Mouse (Mus musculus): ENCODE measurements around the gene Catsper4. TPM values are rescaled to one million over a fixed set of nuclear protein-coding genes. Genes with fewer than 3 reads are reported as not detected.

Gene Catsper4
- total and polyA plus RNA-seq, 2 experiments from 2014 or later: not detected

- DNase-seq (ENCODE audit: low spot score) (no peak), ATAC-seq (ENCODE audit: insufficient read depth, low read depth) (peak; percentile 33)
- Histone ChIP-seq H3K4me1 (ENCODE audit: control insufficient read depth, insufficient read depth) (peaks cover 15% of the 10 kb centered on the region), H3K27me3 (ENCODE audit: control insufficient read depth, insufficient read depth, low read length) (peaks cover 23% of the 10 kb centered on the region), H3K4me3 (ENCODE audit: low read depth, low read length) (no peak overlapping the region), H3K9ac (replicated peaks; ENCODE audit: low read depth, low read length) (no peak overlapping the region), H3K36me3 (replicated peaks; ENCODE audit: control insufficient read depth, insufficient read depth, low read length) (no peaks in the 10 kb centered on the region), H3K27ac (ENCODE audit: low read depth) (peak overlapping the region; percentile 65), H3K4me2 (ENCODE audit: low read depth, low read length) (peak overlapping the region; percentile 16; the same call in 1 of the 2 replicates), H3K9me3 (replicated peaks; ENCODE audit: control insufficient read depth, low read length) (no peaks in the 10 kb centered on the region)
- TF ChIP-seq CTCF (IDR thresholded peaks at IDR 0.05; ENCODE audit: low read depth): no peak
- 0 out of 2 replicates have a peak, but pooled peaks have one; percentile 22 for TF ChIP-seq EP300 (IDR thresholded peaks at IDR 0.05; ENCODE audit: low read depth)
- WGBS: 12% methylated on average over 19 of the region's 19 CpGs
Measured at GRCm38 (mm10) chr4:134256407-134257197, 29.4 kb upstream of the Catsper4 start.

GRCm38 (mm10) chr4:134255854-134256253 is 28.7 kb upstream of the Catsper4 start:
- DNase-seq (ENCODE audit: low spot score) (no peak), ATAC-seq (ENCODE audit: insufficient read depth, low read depth) (no peak)
- TF ChIP-seq EP300 (IDR thresholded peaks at IDR 0.05; ENCODE audit: low read depth): no peak
- no peak for TF ChIP-seq CTCF (IDR thresholded peaks at IDR 0.05; ENCODE audit: low read depth)
- no peak overlapping the region for H3K9ac ChIP-seq (replicated peaks; ENCODE audit: low read depth, low read length)
- no peak overlapping the region for H3K4me3 ChIP-seq (ENCODE audit: low read depth, low read length)
- no peaks in the 10 kb centered on the region for H3K36me3 ChIP-seq (replicated peaks; ENCODE audit: control insufficient read depth, insufficient read depth, low read length)
- no peaks in the 10 kb centered on the region for H3K9me3 ChIP-seq (replicated peaks; ENCODE audit: control insufficient read depth, low read length)
- peaks cover 22% of the 10 kb centered on the region for H3K4me1 ChIP-seq (ENCODE audit: control insufficient read depth, insufficient read depth)
- peaks cover 25% of the 10 kb centered on the region for H3K27me3 ChIP-seq (ENCODE audit: control insufficient read depth, insufficient read depth, low read length)
- H3K27ac ChIP-seq (ENCODE audit: low read depth): peak overlapping the region; percentile 65
- WGBS: 62% methylated on average over 4 of the region's 4 CpGs
- no peak overlapping the region for H3K4me2 ChIP-seq (ENCODE audit: low read depth, low read length)

GRCm38 (mm10) chr4:134254835-134255234 is 27.7 kb upstream of the Catsper4 start:
- peaks cover 29% of the 10 kb centered on the region for H3K4me1 ChIP-seq (ENCODE audit: control insufficient read depth, insufficient read depth)
- no peak overlapping the region for H3K27ac ChIP-seq (ENCODE audit: low read depth)
- TF ChIP-seq EP300 (IDR thresholded peaks at IDR 0.05; ENCODE audit: low read depth): no peak
- no peak for TF ChIP-seq CTCF (IDR thresholded peaks at IDR 0.05; ENCODE audit: low read depth)
- H3K9me3 ChIP-seq (replicated peaks; ENCODE audit: control insufficient read depth, low read length): no peaks in the 10 kb centered on the region
- no peak overlapping the region for H3K4me3 ChIP-seq (ENCODE audit: low read depth, low read length)
- ATAC-seq (ENCODE audit: insufficient read depth, low read depth): no peak
- H3K27me3 ChIP-seq (ENCODE audit: control insufficient read depth, insufficient read depth, low read length): peaks cover 35% of the 10 kb centered on the region
- no peak for DNase-seq (ENCODE audit: low spot score)
- H3K36me3 ChIP-seq (replicated peaks; ENCODE audit: control insufficient read depth, insufficient read depth, low read length): no peaks in the 10 kb centered on the region
- no peak overlapping the region for H3K9ac ChIP-seq (replicated peaks; ENCODE audit: low read depth, low read length)
- 62% methylated on average over 3 of the region's 3 CpGs for WGBS
- no peak overlapping the region for H3K4me2 ChIP-seq (ENCODE audit: low read depth, low read length)

- ATAC-seq (ENCODE audit: insufficient read depth, low read depth): no peak
- Histone ChIP-seq H3K4me1 (ENCODE audit: control insufficient read depth, insufficient read depth) (peaks cover 29% of the 10 kb centered on the region), H3K4me2 (ENCODE audit: low read depth, low read length) (peak within 1 kb of the TSS; percentile 79), H3K4me3 (ENCODE audit: low read depth, low read length) (peak within 1 kb of the TSS; percentile 38), H3K9ac (replicated peaks; ENCODE audit: low read depth, low read length) (peak within 1 kb of the TSS; percentile 29; the same call in 1 of the 2 replicates), H3K27ac (ENCODE audit: low read depth) (peak within 1 kb of the TSS; percentile 60), H3K9me3 (replicated peaks; ENCODE audit: control insufficient read depth, low read length) (no peaks in the 10 kb centered on the region), H3K36me3 (replicated peaks; ENCODE audit: control insufficient read depth, insufficient read depth, low read length) (no peaks in the 10 kb centered on the region), H3K27me3 (ENCODE audit: control insufficient read depth, insufficient read depth, low read length) (peaks cover 35% of the 10 kb centered on the region)
- no peak for TF ChIP-seq CTCF (IDR thresholded peaks at IDR 0.05; ENCODE audit: low read depth)
- no peak for TF ChIP-seq EP300 (IDR thresholded peaks at IDR 0.05; ENCODE audit: low read depth)
- 10% methylated on average over 13 of the region's 13 CpGs for WGBS
- no peak for DNase-seq (ENCODE audit: low spot score)
Measured at GRCm38 (mm10) chr4:134253722-134254324, 26.6 kb upstream of the Catsper4 start, which contains the start of gene Grrp1. Gene Grrp1 (minus strand): TSS chr4:134254106.

- Histone ChIP-seq H3K27me3 (ENCODE audit: control insufficient read depth, insufficient read depth, low read length) (peaks cover 40% of the 10 kb centered on the region), H3K36me3 (replicated peaks; ENCODE audit: control insufficient read depth, insufficient read depth, low read length) (no peaks in the 10 kb centered on the region), H3K4me3 (ENCODE audit: low read depth, low read length) (peak overlapping the region; percentile 38), H3K9ac (replicated peaks; ENCODE audit: low read depth, low read length) (peak overlapping the region; percentile 27; the same call in 1 of the 2 replicates), H3K9me3 (replicated peaks; ENCODE audit: control insufficient read depth, low read length) (no peaks in the 10 kb centered on the region), H3K27ac (ENCODE audit: low read depth) (peak overlapping the region; percentile 60), H3K4me2 (ENCODE audit: low read depth, low read length) (peak overlapping the region; percentile 79), H3K4me1 (ENCODE audit: control insufficient read depth, insufficient read depth) (peaks cover 29% of the 10 kb centered on the region)
- WGBS: 53% methylated on average over 15 of the region's 15 CpGs
- TF ChIP-seq EP300 (IDR thresholded peaks at IDR 0.05; ENCODE audit: low read depth) (no peak), CTCF (IDR thresholded peaks at IDR 0.05; ENCODE audit: low read depth) (no peak)
- DNase-seq (ENCODE audit: low spot score) (no peak), ATAC-seq (ENCODE audit: insufficient read depth, low read depth) (no peak)
Measured at GRCm38 (mm10) chr4:134252911-134253721, 25.9 kb upstream of the Catsper4 start.
